Comparison of ENCODE assay signal across 27 mouse cellular contexts in the genomic region with DNA sequence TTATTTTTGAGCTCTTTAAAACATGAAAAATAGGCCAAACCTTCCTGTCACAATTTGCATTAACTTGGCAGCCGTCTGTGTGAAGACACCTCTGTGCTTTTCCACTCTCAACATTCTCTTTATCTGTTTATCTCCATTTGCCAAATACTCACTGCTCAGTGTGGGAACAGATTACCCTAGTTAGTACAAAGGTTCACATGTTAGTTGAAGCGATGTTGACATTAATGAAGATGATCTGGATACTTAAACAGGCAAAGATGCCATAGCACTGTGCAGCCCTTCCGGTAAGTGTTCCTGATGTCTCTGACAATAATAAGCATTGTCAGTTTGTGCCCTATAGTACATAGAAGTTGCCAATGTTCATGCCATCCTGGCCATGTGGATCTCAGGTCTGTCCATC.
"Had no signal": no experiment of that assay in that cellular context is flagged by ENCODE, and none has a peak within 500 bp of the region (broad histone marks: within the 10 kb centered on the region; RNA-seq: fewer than 3 reads in every experiment).

No protein-coding gene starts in this region.

- H3K36me3 ChIP-seq: heart, embryonic 13.5 days; heart, embryonic 15.5 days; hindbrain, embryonic 13.5 days; hindbrain, embryonic 15.5 days; kidney, embryonic 15.5 days; limb, embryonic 10.5 days; limb, embryonic 12.5 days; liver, embryonic 13.5 days; liver, embryonic 15.5 days had no signal

- H3K27me3 ChIP-seq: heart, embryonic 13.5 days; heart, embryonic 15.5 days; hindbrain, embryonic 13.5 days; hindbrain, embryonic 15.5 days; kidney, embryonic 15.5 days; limb, embryonic 12.5 days; liver, embryonic 13.5 days; liver, embryonic 15.5 days had no signal

- ATAC-seq: hindbrain, postnatal 0 days; intestine, embryonic 16.5 days had no signal

- H3K4me3 ChIP-seq: gastrocnemius, adult 2 months; heart, embryonic 13.5 days; heart, embryonic 15.5 days; hindbrain, embryonic 13.5 days; hindbrain, embryonic 15.5 days; kidney, embryonic 15.5 days; limb, embryonic 10.5 days; limb, embryonic 12.5 days; liver, embryonic 13.5 days; liver, embryonic 15.5 days had no signal

- DNase-seq: gastrocnemius, adult 2 months; gastrocnemius, postnatal 10 days; gastrocnemius, postnatal 25 days; heart, adult 18-20 months; heart, postnatal 14 days; heart, postnatal 36 days; kidney, adult 11 months; kidney, adult 2 months; kidney, adult 9 months; kidney, postnatal 14 days; kidney, postnatal 36 days; layer of hippocampus, adult 9-11 months; layer of hippocampus, postnatal 36 days; liver; liver, embryonic 13.5 days had no signal

- H3K4me1 ChIP-seq: heart, embryonic 13.5 days; heart, embryonic 15.5 days; hindbrain, embryonic 13.5 days; hindbrain, embryonic 15.5 days; kidney, embryonic 15.5 days; limb, embryonic 10.5 days; limb, embryonic 12.5 days; liver, embryonic 13.5 days; liver, embryonic 15.5 days had no signal

- H3K9ac ChIP-seq: heart, embryonic 13.5 days; heart, embryonic 15.5 days; hindbrain, embryonic 13.5 days; hindbrain, embryonic 15.5 days; kidney, embryonic 15.5 days; limb, embryonic 12.5 days; liver, embryonic 13.5 days; liver, embryonic 15.5 days had no signal

- H3K4me2 ChIP-seq: heart, embryonic 11.5 days; heart, embryonic 13.5 days; heart, embryonic 15.5 days; hindbrain, embryonic 13.5 days; hindbrain, embryonic 15.5 days; kidney, embryonic 15.5 days; limb, embryonic 12.5 days; liver, embryonic 13.5 days; liver, embryonic 15.5 days had no signal

- H3K9me3 ChIP-seq: heart, embryonic 13.5 days; heart, embryonic 15.5 days; hindbrain, embryonic 13.5 days; hindbrain, embryonic 15.5 days; kidney, embryonic 15.5 days; limb, embryonic 10.5 days; limb, embryonic 12.5 days; liver, embryonic 13.5 days; liver, embryonic 15.5 days had no signal

- H3K27ac ChIP-seq: gastrocnemius, adult 2 months; heart, embryonic 13.5 days; heart, embryonic 15.5 days; hindbrain, embryonic 13.5 days; hindbrain, embryonic 15.5 days; hindbrain, postnatal 0 days; kidney, embryonic 15.5 days; kidney, postnatal 0 days; limb, embryonic 10.5 days; limb, embryonic 12.5 days; liver, embryonic 13.5 days; liver, embryonic 15.5 days had no signal
